Mouse (Mus musculus) forebrain, embryonic 12.5 days (tissue): ENCODE data around the gene Ankrd17. TPM values are rescaled to one million over a fixed set of nuclear protein-coding genes. Genes with fewer than 3 reads are reported as not detected.
A peak's percentile ranks its signal among the peaks of the same experiment; 100 is the strongest.

Source experiments
- ATAC-seq: fragments of 200-750 bp; cut with Nextera tagmentation; 2 replicates; pipeline ENCODE4 v1.8.0; 2017; ENCODE audit warnings: moderate TSS enrichment; ENCODE audit not compliant: low FRiP score
- H3K27ac ChIP-seq: fragments of 300-500 bp; sonication (generic); 2 replicates; pipeline ENCODE4 v1.5.1; 2016; ENCODE audit warnings: mild to moderate bottlenecking
- H3K27me3 ChIP-seq: fragments of 300-500 bp; sonication (generic); 2 replicates; pipeline ENCODE4 v1.6.1; 2016; ENCODE audit warnings: mild to moderate bottlenecking
- H3K36me3 ChIP-seq: fragments of 300-500 bp; sonication (generic); replicated peaks from 2 replicates; pipeline ENCODE4 v1.6.1; 2016; ENCODE audit warnings: mild to moderate bottlenecking
- H3K4me1 ChIP-seq: fragments of 300-500 bp; sonication (generic); 2 replicates; pipeline ENCODE4 v1.6.1; 2016
- H3K4me2 ChIP-seq: fragments of 300-500 bp; sonication (generic); 2 replicates; pipeline ENCODE4 v1.6.1; 2016; ENCODE audit warnings: mild to moderate bottlenecking, moderate library complexity
- H3K4me3 ChIP-seq: fragments of 300-500 bp; sonication (generic); replicated peaks from 2 replicates; pipeline ENCODE4 v1.5.1; 2016; ENCODE audit warnings: mild to moderate bottlenecking
- H3K9ac ChIP-seq: fragments of 300-500 bp; sonication (generic); 2 replicates; pipeline ENCODE4 v1.6.1; 2016; ENCODE audit warnings: mild to moderate bottlenecking
- H3K9me3 ChIP-seq: fragments of 300-500 bp; sonication (generic); 2 replicates; pipeline ENCODE4 v1.6.1; 2016
- WGBS: fragments of 180-500 bp; shearing (Covaris S2); methylation state at CpG from one replicate; pipeline ENCODE4 v1.1.7; 2016; 5-methylcytosine and 5-hydroxymethylcytosine counted together
- polyA plus RNA-seq: library from polyadenylated mRNA; unstranded; fragments of >200 nt; fragmentation: Nextera tagmentation; extraction: Ambion mirVana; gene quantifications from 2 replicates; pipeline ENCODE4 v1.2.1, GENCODE M21; 2016

Ankrd17 gene
- polyA plus RNA-seq, result 31.9 and 32.8 TPM in 2 replicates

GRCm38 (mm10) chr5:90366121-90367066 is at the start of gene Ankrd17:
TSS of gene Ankrd17 (minus strand) at chr5:90366577.
- peak; percentile 94 for ATAC-seq
- Histone ChIP-seq H3K27me3 (no peaks in the 10 kb centered on the region), H3K9ac (peak within 1 kb of the TSS; percentile 92), H3K4me2 (peak within 1 kb of the TSS; percentile 68), H3K4me3 (peak within 1 kb of the TSS; percentile 94), H3K9me3 (no peaks in the 10 kb centered on the region), H3K27ac (peak within 1 kb of the TSS; percentile 99), H3K36me3 (no peaks in the 10 kb centered on the region), H3K4me1 (peaks cover 20% of the 10 kb centered on the region)
- under 1% methylated on average over 90 of the region's 104 CpGs for WGBS

GRCm38 (mm10) chr5:90414925-90415295 is 48.5 kb upstream of the Ankrd17 start:
- no peak overlapping the region for H3K9ac ChIP-seq
- no peaks in the 10 kb centered on the region for H3K27me3 ChIP-seq
- no peak overlapping the region for H3K27ac ChIP-seq
- 0 out of 2 replicates have a peak, but pooled peaks cover 4% of the 10 kb centered on the region for H3K4me1 ChIP-seq
- no peak overlapping the region for H3K4me3 ChIP-seq
- H3K9me3 ChIP-seq, result no peaks in the 10 kb centered on the region
- WGBS, result 56% methylated on average over 6 of the region's 6 CpGs
- H3K36me3 ChIP-seq, result no peaks in the 10 kb centered on the region
- ATAC-seq, result no peak
- H3K4me2 ChIP-seq, result no peak overlapping the region

- Histone ChIP-seq H3K27me3 (no peaks in the 10 kb centered on the region), H3K36me3 (no peaks in the 10 kb centered on the region), H3K4me3 (no peak overlapping the region), H3K27ac (no peak overlapping the region), H3K9me3 (no peaks in the 10 kb centered on the region), H3K4me2 (no peak overlapping the region), H3K4me1 (0 out of 2 replicates have a peak, but pooled peaks cover 4% of the 10 kb centered on the region), H3K9ac (no peak overlapping the region)
- ATAC-seq, result no peak
- WGBS, result 81% methylated on average over 8 of the region's 8 CpGs
Measured at GRCm38 (mm10) chr5:90414142-90414924, 48.0 kb upstream of the Ankrd17 start.

GRCm38 (mm10) chr5:90405210-90405609 is 38.8 kb upstream of the Ankrd17 start:
- WGBS, result 93% methylated on average over 4 of the region's 4 CpGs
- no peaks in the 10 kb centered on the region for H3K27me3 ChIP-seq
- H3K27ac ChIP-seq, result no peak overlapping the region
- H3K4me2 ChIP-seq, result no peak overlapping the region
- H3K4me3 ChIP-seq, result no peak overlapping the region
- H3K4me1 ChIP-seq, result no peaks in the 10 kb centered on the region
- no peak overlapping the region for H3K9ac ChIP-seq
- H3K36me3 ChIP-seq, result no peaks in the 10 kb centered on the region
- ATAC-seq, result no peak
- no peaks in the 10 kb centered on the region for H3K9me3 ChIP-seq

- no peaks in the 10 kb centered on the region for H3K36me3 ChIP-seq
- no peaks in the 10 kb centered on the region for H3K27me3 ChIP-seq
- no peak for ATAC-seq
- 89% methylated on average over 4 of the region's 4 CpGs for WGBS
- no peaks in the 10 kb centered on the region for H3K4me1 ChIP-seq
- H3K9ac ChIP-seq, result no peak overlapping the region
- no peak overlapping the region for H3K27ac ChIP-seq
- H3K4me3 ChIP-seq, result no peak overlapping the region
- H3K9me3 ChIP-seq, result no peaks in the 10 kb centered on the region
- no peak overlapping the region for H3K4me2 ChIP-seq
Measured at GRCm38 (mm10) chr5:90396817-90397216, 30.4 kb upstream of the Ankrd17 start.

GRCm38 (mm10) chr5:90394322-90394721 is 27.9 kb upstream of the Ankrd17 start:
- ATAC-seq, result no peak
- no peak overlapping the region for H3K27ac ChIP-seq
- H3K27me3 ChIP-seq, result no peaks in the 10 kb centered on the region
- H3K4me2 ChIP-seq, result no peak overlapping the region
- no peak overlapping the region for H3K4me3 ChIP-seq
- 81% methylated on average over 4 of the region's 4 CpGs for WGBS
- no peaks in the 10 kb centered on the region for H3K36me3 ChIP-seq
- no peaks in the 10 kb centered on the region for H3K4me1 ChIP-seq
- H3K9me3 ChIP-seq, result no peaks in the 10 kb centered on the region
- no peak overlapping the region for H3K9ac ChIP-seq

- Histone ChIP-seq H3K4me1 (no peaks in the 10 kb centered on the region), H3K27ac (no peak overlapping the region), H3K4me2 (no peak overlapping the region), H3K9ac (no peak overlapping the region), H3K27me3 (no peaks in the 10 kb centered on the region), H3K4me3 (no peak overlapping the region), H3K36me3 (no peaks in the 10 kb centered on the region), H3K9me3 (no peaks in the 10 kb centered on the region)
- no peak for ATAC-seq
- 64% methylated on average over 5 of the region's 5 CpGs for WGBS
Measured at GRCm38 (mm10) chr5:90393764-90394163, 27.4 kb upstream of the Ankrd17 start.

GRCm38 (mm10) chr5:90383080-90383479 is 16.7 kb upstream of the Ankrd17 start:
- WGBS, result 65% methylated on average over 1 of the region's 1 CpGs
- Histone ChIP-seq H3K36me3 (no peaks in the 10 kb centered on the region), H3K27me3 (no peaks in the 10 kb centered on the region), H3K27ac (no peak overlapping the region), H3K9me3 (no peaks in the 10 kb centered on the region), H3K4me1 (no peaks in the 10 kb centered on the region), H3K4me2 (no peak overlapping the region), H3K9ac (no peak overlapping the region), H3K4me3 (no peak overlapping the region)
- ATAC-seq, result no peak

GRCm38 (mm10) chr5:90381458-90381857 is 15.1 kb upstream of the Ankrd17 start:
- Histone ChIP-seq H3K9me3 (no peaks in the 10 kb centered on the region), H3K27me3 (no peaks in the 10 kb centered on the region)
- WGBS, result 82% methylated on average over 4 of the region's 4 CpGs

GRCm38 (mm10) chr5:90373708-90374107 is 7.3 kb upstream of the Ankrd17 start:
- Histone ChIP-seq H3K4me1 (no peaks in the 10 kb centered on the region), H3K36me3 (no peaks in the 10 kb centered on the region), H3K9me3 (no peaks in the 10 kb centered on the region), H3K4me3 (no peak overlapping the region), H3K27me3 (no peaks in the 10 kb centered on the region), H3K9ac (no peak overlapping the region), H3K27ac (no peak overlapping the region), H3K4me2 (no peak overlapping the region)
- no peak for ATAC-seq
- 92% methylated on average over 4 of the region's 4 CpGs for WGBS

More at GRCm38 (mm10) chr5:90381458-90381857, 15.1 kb upstream of the Ankrd17 start:
- H3K4me1 ChIP-seq, result no peaks in the 10 kb centered on the region
- ATAC-seq, result no peak
- no peak overlapping the region for H3K4me3 ChIP-seq
- H3K9ac ChIP-seq, result no peak overlapping the region
- H3K36me3 ChIP-seq, result no peaks in the 10 kb centered on the region
- H3K4me2 ChIP-seq, result no peak overlapping the region
- no peak overlapping the region for H3K27ac ChIP-seq

- Histone ChIP-seq H3K27ac (no peak overlapping the region), H3K9ac (no peak overlapping the region), H3K4me1 (peaks cover 6% of the 10 kb centered on the region; the same call in 1 of the 2 replicates), H3K4me2 (no peak overlapping the region), H3K36me3 (no peaks in the 10 kb centered on the region), H3K9me3 (no peaks in the 10 kb centered on the region), H3K27me3 (no peaks in the 10 kb centered on the region), H3K4me3 (no peak overlapping the region)
- 86% methylated on average over 5 of the region's 5 CpGs for WGBS
- ATAC-seq, result no peak
Measured at GRCm38 (mm10) chr5:90370401-90370800, 4.0 kb upstream of the Ankrd17 start.

GRCm38 (mm10) chr5:90367067-90367303 is 608 bp upstream of the Ankrd17 start, which contains the start of gene Gm9958:
TSS of gene Gm9958 (plus strand) at chr5:90367204.
- peak within 1 kb of the TSS; percentile 68 for H3K4me2 ChIP-seq
- 5% methylated on average over 7 of the region's 7 CpGs for WGBS
- peaks cover 20% of the 10 kb centered on the region for H3K4me1 ChIP-seq
- H3K4me3 ChIP-seq, result peak within 1 kb of the TSS; percentile 94
- H3K27ac ChIP-seq, result peak within 1 kb of the TSS; percentile 99
- H3K27me3 ChIP-seq, result no peaks in the 10 kb centered on the region
- no peaks in the 10 kb centered on the region for H3K9me3 ChIP-seq
- peak within 1 kb of the TSS; percentile 92 for H3K9ac ChIP-seq
- no peaks in the 10 kb centered on the region for H3K36me3 ChIP-seq
- ATAC-seq, result no peak
